Mouse (Mus musculus): ENCODE results near the gene Slc12a5. TPM values are rescaled to one million over a fixed set of nuclear protein-coding genes. Genes with fewer than 3 reads are reported as not detected.

Slc12a5 gene
- polyA plus RNA-seq, 1 experiment from 2014 or later, result 21.4 TPM

GRCm38 (mm10) chr2:165049044-165049443 is 88.4 kb downstream of the Slc12a5 start:
- Histone ChIP-seq H3K9me3 (no peaks in the 10 kb centered on the region), H3K4me3 (no peak overlapping the region), H3K4me1 (replicated peaks) (peaks cover 17% of the 10 kb centered on the region), H3K27me3 (no peaks in the 10 kb centered on the region), H3K9ac (no peak overlapping the region), H3K36me3 (no peaks in the 10 kb centered on the region), H3K27ac (no peak overlapping the region), H3K4me2 (no peak overlapping the region)
- WGBS, result 41% methylated on average over 5 of the region's 5 CpGs
- ATAC-seq (ENCODE audit: low FRiP score), result no peak

Other genes starting within 250 kb of the Slc12a5 start
- not detected in 2 replicates for gene Spint5, start 245.5 kb upstream of the Slc12a5 start, polyA plus RNA-seq (2015; fragmentation: Nextera tagmentation; extraction: Ambion mirVana)
- 0.95 and 1.2 TPM in 2 replicates for gene Wfdc3, start 214.9 kb upstream of the Slc12a5 start, polyA plus RNA-seq (2015; fragmentation: Nextera tagmentation; extraction: Ambion mirVana)
- gene Dnttip1, start 214.8 kb upstream of the Slc12a5 start, polyA plus RNA-seq (2015; fragmentation: Nextera tagmentation; extraction: Ambion mirVana), result 65.0 and 72.3 TPM in 2 replicates
- 97.2 and 108 TPM in 2 replicates for gene Ube2c, start 190.9 kb upstream of the Slc12a5 start, polyA plus RNA-seq (2015; fragmentation: Nextera tagmentation; extraction: Ambion mirVana)
- 1.3 and 3.9 TPM in 2 replicates for gene Tnnc2, start 180.8 kb upstream of the Slc12a5 start, polyA plus RNA-seq (2015; fragmentation: Nextera tagmentation; extraction: Ambion mirVana)
- gene Snx21, start 175.0 kb upstream of the Slc12a5 start, polyA plus RNA-seq (2015; fragmentation: Nextera tagmentation; extraction: Ambion mirVana), result 21.0 and 22.4 TPM in 2 replicates
- gene Acot8, start 155.9 kb upstream of the Slc12a5 start, polyA plus RNA-seq (2015; fragmentation: Nextera tagmentation; extraction: Ambion mirVana), result 19.4 and 19.8 TPM in 2 replicates
- 13.7 and 14.6 TPM in 2 replicates for gene Zswim3, start 155.7 kb upstream of the Slc12a5 start, polyA plus RNA-seq (2015; fragmentation: Nextera tagmentation; extraction: Ambion mirVana)
- gene Zswim1, start 138.1 kb upstream of the Slc12a5 start, polyA plus RNA-seq (2015; fragmentation: Nextera tagmentation; extraction: Ambion mirVana), result 23.9 and 24.3 TPM in 2 replicates
- not detected in 2 replicates for gene Spata25, start 132.3 kb upstream of the Slc12a5 start, polyA plus RNA-seq (2015; fragmentation: Nextera tagmentation; extraction: Ambion mirVana)
- gene Ctsa, start 127.9 kb upstream of the Slc12a5 start, polyA plus RNA-seq (2015; fragmentation: Nextera tagmentation; extraction: Ambion mirVana), result 101 and 109 TPM in 2 replicates
- gene Neurl2, start 127.3 kb upstream of the Slc12a5 start, polyA plus RNA-seq (2015; fragmentation: Nextera tagmentation; extraction: Ambion mirVana), result 5.4 and 5.9 TPM in 2 replicates
- gene Pltp, start 103.1 kb upstream of the Slc12a5 start, polyA plus RNA-seq (2015; fragmentation: Nextera tagmentation; extraction: Ambion mirVana), result 123 and 127 TPM in 2 replicates
- 87.8 and 95.3 TPM in 2 replicates for gene Pcif1, start 81.5 kb upstream of the Slc12a5 start, polyA plus RNA-seq (2015; fragmentation: Nextera tagmentation; extraction: Ambion mirVana)
- gene Zfp335, start 49.0 kb upstream of the Slc12a5 start, polyA plus RNA-seq (2015; fragmentation: Nextera tagmentation; extraction: Ambion mirVana), result 13.1 and 13.9 TPM in 2 replicates
- 23.8 and 25.2 TPM in 2 replicates for gene Mmp9, start 20.0 kb upstream of the Slc12a5 start, polyA plus RNA-seq (2015; fragmentation: Nextera tagmentation; extraction: Ambion mirVana)
- gene Ncoa5, start 74.1 kb downstream of the Slc12a5 start, polyA plus RNA-seq (2015; fragmentation: Nextera tagmentation; extraction: Ambion mirVana), result 119 and 128 TPM in 2 replicates
- 8.1 and 8.6 TPM in 2 replicates for gene Cd40, start 94.8 kb downstream of the Slc12a5 start, polyA plus RNA-seq (2015; fragmentation: Nextera tagmentation; extraction: Ambion mirVana)
- not detected in 2 replicates for gene 1700025C18Rik, start 129.9 kb downstream of the Slc12a5 start, polyA plus RNA-seq (2015; fragmentation: Nextera tagmentation; extraction: Ambion mirVana)